Mouse (Mus musculus) hindbrain, embryonic 14.5 days (tissue): ENCODE measurements around the gene Skap2. TPM values are rescaled to one million over a fixed set of nuclear protein-coding genes. Genes with fewer than 3 reads are reported as not detected.

ENCODE experiments used
- ATAC-seq: fragments of 200-750 bp; cut with Nextera tagmentation; 2 replicates; pipeline ENCODE4 v1.8.0; 2017; ENCODE audit warnings: moderate number of reproducible peaks, mild to moderate bottlenecking, moderate TSS enrichment, moderate library complexity; ENCODE audit not compliant: low FRiP score
- DNase-seq: peaks from one replicate; pipeline ENCODE4 v3.0.0-alpha.2; 2015; ENCODE audit warnings: low spot score
- H3K27ac ChIP-seq: fragments of 300-500 bp; sonication (generic); 2 replicates; pipeline ENCODE4 v1.5.1; 2014; ENCODE audit warnings: mild to moderate bottlenecking, moderate library complexity
- H3K27me3 ChIP-seq: fragments of 300-500 bp; sonication (generic); 2 replicates; pipeline ENCODE4 v1.6.1; 2014; ENCODE audit warnings: mild to moderate bottlenecking, low read length, mixed read lengths; ENCODE audit not compliant: control insufficient read depth, insufficient read depth
- H3K36me3 ChIP-seq: fragments of 300-500 bp; sonication (generic); replicated peaks from 2 replicates; pipeline ENCODE4 v1.6.1; 2014; ENCODE audit not compliant: control insufficient read depth, insufficient read depth
- H3K4me1 ChIP-seq: fragments of 300-500 bp; sonication (generic); replicated peaks from 2 replicates; pipeline ENCODE4 v1.6.1; 2014; ENCODE audit warnings: antibody characterized with exemption, low read length, mixed read lengths; ENCODE audit not compliant: control insufficient read depth, insufficient read depth
- H3K4me2 ChIP-seq: fragments of 300-500 bp; sonication (generic); replicated peaks from 2 replicates; pipeline ENCODE4 v1.6.1; 2014; ENCODE audit warnings: mild to moderate bottlenecking, moderate library complexity
- H3K4me3 ChIP-seq: fragments of 300-500 bp; sonication (generic); replicated peaks from 2 replicates; pipeline ENCODE4 v1.5.1; 2014; ENCODE audit warnings: mild to moderate bottlenecking, low read length
- H3K9ac ChIP-seq: fragments of 300-500 bp; sonication (generic); 2 replicates; pipeline ENCODE4 v1.6.1; 2014
- H3K9me3 ChIP-seq: fragments of 300-500 bp; sonication (generic); 2 replicates; pipeline ENCODE4 v1.6.1; 2016; ENCODE audit warnings: low read length; ENCODE audit not compliant: control insufficient read depth
- WGBS: fragments of 180-500 bp; shearing (Covaris S2); extraction: QIAGEN DNeasy Blood & Tissue Kit; methylation state at CpG from one replicate; pipeline ENCODE4 v1.1.7; 2014; 5-methylcytosine and 5-hydroxymethylcytosine counted together
- polyA plus RNA-seq: library from polyadenylated mRNA; unstranded; fragments of >200 nt; fragmentation: Nextera tagmentation; extraction: Ambion mirVana; gene quantifications from 2 replicates; pipeline ENCODE4 v1.2.1, GENCODE M21; 2014

Gene Skap2
- polyA plus RNA-seq, 1 experiment from 2014 or later: 38.6 TPM

GRCm38 (mm10) chr6:51844106-51844505 lies 168.2 kb downstream of the Skap2 start:
- DNase-seq (no peak), ATAC-seq (no peak)
- H3K4me1 ChIP-seq: peaks cover 49% of the 10 kb centered on the region
- no peaks in the 10 kb centered on the region for H3K36me3 ChIP-seq
- 34% methylated on average over 11 of the region's 11 CpGs for WGBS
- peak overlapping the region; percentile 86 for H3K27ac ChIP-seq
- no peak overlapping the region for H3K4me3 ChIP-seq
- H3K9ac ChIP-seq: peak overlapping the region; percentile 14; the same call in 1 of the 2 replicates
- peak overlapping the region; percentile 23 for H3K4me2 ChIP-seq
- H3K27me3 ChIP-seq: no peaks in the 10 kb centered on the region
- H3K9me3 ChIP-seq: no peaks in the 10 kb centered on the region

GRCm38 (mm10) chr6:51843081-51843480 lies 169.3 kb downstream of the Skap2 start:
- H3K9ac ChIP-seq: 0 out of 2 replicates have a peak overlapping the region, but pooled peaks have one; percentile 14
- 57% methylated on average over 9 of the region's 9 CpGs for WGBS
- no peak for DNase-seq
- no peak overlapping the region for H3K4me3 ChIP-seq
- H3K27ac ChIP-seq: peak overlapping the region; percentile 86
- peaks cover 38% of the 10 kb centered on the region for H3K4me1 ChIP-seq
- H3K36me3 ChIP-seq: no peaks in the 10 kb centered on the region
- no peaks in the 10 kb centered on the region for H3K27me3 ChIP-seq
- no peak for ATAC-seq
- H3K4me2 ChIP-seq: no peak overlapping the region
- no peaks in the 10 kb centered on the region for H3K9me3 ChIP-seq

- no peak overlapping the region for H3K27ac ChIP-seq
- H3K27me3 ChIP-seq: no peaks in the 10 kb centered on the region
- H3K4me3 ChIP-seq: no peak overlapping the region
- 77% methylated on average over 3 of the region's 3 CpGs for WGBS
- H3K36me3 ChIP-seq: no peaks in the 10 kb centered on the region
- no peaks in the 10 kb centered on the region for H3K9me3 ChIP-seq
- no peak overlapping the region for H3K4me2 ChIP-seq
- ATAC-seq (no peak), DNase-seq (no peak)
- no peak overlapping the region for H3K9ac ChIP-seq
- H3K4me1 ChIP-seq: peaks cover 6% of the 10 kb centered on the region
Observed at GRCm38 (mm10) chr6:51838177-51838576, 174.2 kb downstream of the Skap2 start.

- Histone ChIP-seq H3K36me3 (no peaks in the 10 kb centered on the region), H3K9me3 (no peaks in the 10 kb centered on the region), H3K27me3 (no peaks in the 10 kb centered on the region), H3K4me1 (no peaks in the 10 kb centered on the region), H3K27ac (no peak overlapping the region), H3K4me3 (no peak overlapping the region), H3K9ac (no peak overlapping the region), H3K4me2 (no peak overlapping the region)
- WGBS: 87% methylated on average over 2 of the region's 2 CpGs
- DNase-seq (no peak), ATAC-seq (no peak)
Observed at GRCm38 (mm10) chr6:51833362-51833761, 179.0 kb downstream of the Skap2 start.

- H3K4me3 ChIP-seq: no peak overlapping the region
- 38% methylated on average over 4 of the region's 4 CpGs for WGBS
- H3K27ac ChIP-seq: no peak overlapping the region
- H3K9ac ChIP-seq: no peak overlapping the region
- 0 out of 2 replicates have a peak, but pooled peaks cover 5% of the 10 kb centered on the region for H3K4me1 ChIP-seq
- H3K36me3 ChIP-seq: no peaks in the 10 kb centered on the region
- H3K27me3 ChIP-seq: no peaks in the 10 kb centered on the region
- no peak overlapping the region for H3K4me2 ChIP-seq
- DNase-seq: no peak
- H3K9me3 ChIP-seq: no peaks in the 10 kb centered on the region
- no peak; the same call in 1 of the 2 replicates for ATAC-seq
Observed at GRCm38 (mm10) chr6:51825621-51826021, 186.7 kb downstream of the Skap2 start.

- 79% methylated on average over 9 of the region's 9 CpGs for WGBS
- Histone ChIP-seq H3K4me2 (no peak overlapping the region), H3K4me1 (0 out of 2 replicates have a peak, but pooled peaks cover 5% of the 10 kb centered on the region), H3K36me3 (no peaks in the 10 kb centered on the region), H3K27me3 (no peaks in the 10 kb centered on the region), H3K9me3 (no peaks in the 10 kb centered on the region), H3K9ac (no peak overlapping the region), H3K4me3 (no peak overlapping the region), H3K27ac (no peak overlapping the region)
- ATAC-seq (no peak), DNase-seq (no peak)
Observed at GRCm38 (mm10) chr6:51824136-51824830, 188.1 kb downstream of the Skap2 start.

DNA sequence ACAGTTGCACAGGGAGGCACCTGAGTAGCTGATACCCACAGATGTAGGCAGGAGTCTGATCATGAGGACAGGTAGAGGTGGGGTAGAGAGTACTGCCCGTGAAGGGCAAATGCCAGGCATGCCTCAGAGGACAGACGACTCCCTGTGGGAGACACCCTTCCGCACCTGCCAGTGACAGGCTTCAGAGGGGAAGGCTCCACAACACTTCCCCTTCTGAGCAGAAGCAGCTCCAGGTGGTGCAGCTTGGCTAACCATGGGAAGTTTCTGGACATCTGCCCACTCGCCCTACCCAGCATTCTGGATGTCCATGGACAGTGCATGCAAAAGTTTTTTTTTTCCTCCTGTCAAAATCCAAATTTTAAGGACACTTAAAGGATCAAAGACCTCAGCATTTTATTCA lies 190.3 kb downstream of the Skap2 start:
- H3K27me3 ChIP-seq: no peaks in the 10 kb centered on the region
- H3K4me3 ChIP-seq: no peak overlapping the region
- DNase-seq (no peak), ATAC-seq (no peak)
- H3K9me3 ChIP-seq: peaks cover 13% of the 10 kb centered on the region
- H3K27ac ChIP-seq: no peak overlapping the region
- no peak overlapping the region for H3K4me2 ChIP-seq
- no peaks in the 10 kb centered on the region for H3K36me3 ChIP-seq
- WGBS: 81% methylated on average over 4 of the region's 4 CpGs
- H3K9ac ChIP-seq: no peak overlapping the region
- 0 out of 2 replicates have a peak, but pooled peaks cover 5% of the 10 kb centered on the region for H3K4me1 ChIP-seq

DNA sequence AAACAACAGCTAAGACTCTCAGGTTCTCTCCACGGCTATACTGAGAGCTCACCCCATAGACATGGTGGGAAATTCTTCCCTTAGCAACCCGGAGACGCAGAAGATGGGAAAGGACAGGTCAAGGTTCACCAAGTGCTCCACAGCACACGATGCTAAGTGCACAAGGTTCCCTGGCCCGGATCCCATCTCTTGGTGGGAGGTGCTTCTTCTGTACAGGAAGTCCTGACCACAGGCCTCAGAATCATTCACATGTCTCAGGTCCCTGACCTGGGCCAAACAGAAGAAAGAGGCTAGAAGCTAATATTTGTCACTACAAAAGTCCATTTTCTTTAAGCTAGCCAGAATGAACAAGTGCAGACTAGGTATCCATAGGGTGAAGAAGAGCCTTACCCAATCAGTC lies 191.5 kb downstream of the Skap2 start:
- H3K4me3 ChIP-seq: no peak overlapping the region
- WGBS: 83% methylated on average over 5 of the region's 5 CpGs
- no peak for ATAC-seq

DNA sequence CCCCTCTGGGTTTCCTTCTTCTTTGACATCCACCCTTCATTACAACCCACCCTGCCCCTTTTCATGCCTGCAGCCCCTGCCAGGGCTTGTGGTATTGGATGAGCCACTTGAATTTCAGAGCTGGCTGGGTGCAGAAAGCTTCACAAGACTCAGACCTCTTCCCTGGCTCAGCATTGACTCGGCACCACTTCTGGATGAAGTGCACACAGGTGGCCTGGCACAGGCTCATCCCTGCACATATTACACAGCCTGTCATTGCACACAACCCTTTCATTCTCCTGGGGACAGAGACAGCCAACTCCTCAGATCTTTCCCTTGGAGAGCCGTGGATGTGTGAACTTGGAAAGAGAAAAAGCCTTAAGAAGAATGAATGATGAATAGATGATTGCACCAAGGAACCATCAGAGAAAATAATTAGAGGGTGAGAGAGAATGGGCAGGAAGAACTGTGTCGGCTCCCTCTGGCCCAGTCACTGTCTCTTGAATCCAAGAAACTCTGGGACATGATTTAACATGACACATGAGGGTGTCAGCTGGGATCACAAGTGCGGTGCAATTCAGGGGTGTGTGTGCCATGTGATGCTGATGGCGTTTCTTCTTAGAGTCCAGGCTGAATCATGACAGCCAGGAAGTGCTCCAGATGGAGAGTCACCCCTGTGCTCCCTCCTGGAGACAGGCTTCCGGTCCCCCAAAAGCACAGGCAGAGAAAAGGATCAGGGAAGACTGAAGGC lies 195.3 kb downstream of the Skap2 start:
- WGBS: 79% methylated on average over 6 of the region's 6 CpGs
- DNase-seq: no peak
- no peaks in the 10 kb centered on the region for H3K4me1 ChIP-seq

More for the DNA sequence above, 191.5 kb downstream of the Skap2 start:
- H3K4me2 ChIP-seq: no peak overlapping the region
- no peak overlapping the region for H3K27ac ChIP-seq
- no peaks in the 10 kb centered on the region for H3K36me3 ChIP-seq
- no peak for DNase-seq
- H3K27me3 ChIP-seq: no peaks in the 10 kb centered on the region
- no peak overlapping the region for H3K9ac ChIP-seq
- H3K4me1 ChIP-seq: 0 out of 2 replicates have a peak, but pooled peaks cover 5% of the 10 kb centered on the region
- peaks cover 13% of the 10 kb centered on the region for H3K9me3 ChIP-seq

More for the DNA sequence above, 195.3 kb downstream of the Skap2 start:
- no peaks in the 10 kb centered on the region for H3K36me3 ChIP-seq
- no peak overlapping the region for H3K4me3 ChIP-seq
- no peak overlapping the region for H3K27ac ChIP-seq
- no peak overlapping the region for H3K9ac ChIP-seq
- no peak overlapping the region for H3K4me2 ChIP-seq
- peaks cover 13% of the 10 kb centered on the region for H3K9me3 ChIP-seq
- H3K27me3 ChIP-seq: no peaks in the 10 kb centered on the region
- no peak for ATAC-seq
